Mouse (Mus musculus) c-Kit-negative CD71-positive TER-119-positive erythroid progenitor cells, embryonic 14.5 days (primary cell): Measurements from ENCODE around the gene Adm2.

Experiments
- DNase-seq: peaks from one replicate; pipeline ENCODE4 v3.0.0-alpha.2; 2013; ENCODE audit warnings: low read depth, low spot score

Adm2 gene

DNA sequence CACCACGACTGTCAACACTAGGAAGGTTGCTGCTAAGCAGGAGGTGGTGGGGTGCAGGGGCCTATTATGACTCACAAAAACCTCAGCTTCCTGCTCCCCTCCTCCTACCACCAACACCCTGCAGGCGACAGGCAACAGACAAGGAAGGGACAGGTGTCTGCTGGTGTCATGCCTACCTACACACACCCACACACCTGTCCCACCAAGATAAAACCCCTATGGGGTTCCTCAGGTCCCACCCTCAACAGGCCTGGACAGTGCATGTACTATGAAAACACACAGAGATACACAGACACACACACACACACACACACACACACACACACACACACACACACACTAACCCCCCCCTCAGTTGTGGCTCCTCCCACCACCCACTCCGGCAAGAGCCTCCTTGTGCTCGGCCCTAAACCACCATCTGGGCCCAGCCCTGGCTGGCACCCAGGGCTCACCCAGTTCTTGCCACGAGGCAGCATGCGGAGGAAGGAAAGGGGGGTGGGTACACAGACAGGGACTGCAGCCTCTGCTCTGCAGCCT is 12.5 kb upstream of the Adm2 start:
- no peak for DNase-seq

DNA sequence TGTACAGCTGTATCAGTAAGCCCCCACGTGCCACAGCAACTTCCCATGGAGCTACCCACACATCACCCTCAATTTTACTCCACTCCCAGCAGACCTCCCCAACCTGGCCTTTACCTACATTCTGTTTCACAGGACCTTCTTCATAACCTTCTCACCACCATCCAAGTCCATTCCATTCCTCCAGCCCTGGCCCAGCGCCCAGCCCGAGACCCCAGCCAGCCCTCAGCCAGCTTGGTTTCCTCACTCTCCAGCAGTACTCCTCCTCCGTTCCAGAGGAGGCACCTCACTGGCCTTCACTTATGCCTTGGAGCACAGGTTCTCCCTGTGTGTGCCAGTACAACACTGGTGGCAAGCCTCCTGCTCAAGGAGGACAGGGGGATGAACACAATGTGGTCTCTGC is 9.2 kb upstream of the Adm2 start:
- no peak for DNase-seq

DNA sequence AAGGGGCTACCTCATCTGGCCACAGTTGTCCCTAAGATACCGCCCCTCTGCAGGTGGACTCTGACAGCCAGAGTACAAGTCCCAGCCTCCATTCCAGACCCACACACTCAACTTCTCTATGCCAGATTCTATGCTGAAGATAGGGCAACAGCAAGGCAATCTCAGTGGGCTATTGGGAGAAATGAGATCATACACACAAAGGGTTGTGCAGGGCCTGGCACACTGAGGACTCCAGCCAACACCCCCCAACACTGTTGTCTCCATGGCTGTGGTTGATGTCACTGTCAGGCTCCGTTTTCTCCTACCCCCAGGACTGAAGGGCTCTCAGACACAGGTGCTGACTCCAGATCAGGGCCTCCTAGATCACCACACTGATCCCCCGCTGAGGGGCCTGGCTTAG is 8.4 kb upstream of the Adm2 start:
- DNase-seq = no peak

DNA sequence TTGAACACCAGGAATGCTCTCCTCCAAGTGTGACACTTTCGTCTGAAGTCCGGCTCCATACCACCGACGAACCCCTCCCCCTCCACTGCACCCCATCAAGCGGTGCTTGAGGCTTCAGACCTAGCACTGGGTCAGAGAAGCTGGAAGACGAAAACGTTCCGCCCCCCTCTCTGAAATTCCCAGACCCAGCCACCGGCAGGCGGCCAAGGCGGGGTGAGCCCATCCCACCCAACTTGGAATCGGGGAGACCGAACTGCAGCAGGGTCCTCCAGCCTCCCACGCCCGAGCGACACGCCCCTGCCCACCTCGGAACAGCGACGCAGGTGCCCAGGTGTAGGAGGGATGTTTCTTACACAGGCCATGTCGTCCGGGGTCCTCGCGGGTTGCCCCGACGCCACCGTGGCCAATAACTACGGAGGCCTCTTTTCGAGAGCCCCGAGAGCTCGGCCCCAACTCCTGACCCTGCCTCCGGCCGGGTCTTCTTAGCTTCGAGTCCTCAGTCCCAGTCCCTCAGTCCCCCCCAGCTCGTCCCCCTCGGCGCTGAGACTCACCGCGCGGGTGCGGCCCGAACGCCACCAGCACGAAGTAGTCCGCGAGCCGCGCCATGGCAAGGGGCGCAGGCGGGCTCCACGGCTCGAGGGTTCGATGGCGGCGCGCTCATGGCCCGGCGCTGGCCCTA is 7.9 kb upstream of the Adm2 start:
- no peak for DNase-seq

DNA sequence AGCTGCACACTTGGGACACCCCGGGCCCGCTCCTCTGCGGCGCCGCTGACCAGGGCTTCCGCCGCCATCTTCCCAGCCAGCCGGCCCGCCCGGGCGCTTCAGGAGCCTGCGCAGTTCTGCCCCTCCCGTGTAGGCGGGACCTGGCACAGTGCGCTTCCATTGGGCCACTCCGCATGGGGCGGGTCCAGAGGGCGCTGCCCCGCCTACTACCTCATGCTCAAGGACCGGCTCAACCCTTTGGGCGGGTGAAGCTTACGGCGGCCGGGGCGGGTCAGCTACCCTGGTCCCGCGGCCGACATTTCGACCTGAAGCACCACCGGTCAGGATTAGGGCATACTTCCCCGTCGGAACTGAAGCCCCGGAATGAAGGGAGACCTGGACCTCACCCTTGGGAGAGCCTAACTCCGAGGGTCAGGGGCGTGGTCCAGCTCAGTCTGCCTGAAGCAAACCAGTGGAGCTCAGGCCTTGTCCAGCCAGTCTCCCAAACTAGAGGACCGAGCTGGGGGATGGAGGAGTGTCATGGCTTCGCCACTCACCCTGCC is 7.3 kb upstream of the Adm2 start, which contains the start of gene Sbf1:
Gene Sbf1, minus strand, starts transcription at position 122 of the 542 bp plus-strand sequence.
- peak; percentile 92 for DNase-seq

DNA sequence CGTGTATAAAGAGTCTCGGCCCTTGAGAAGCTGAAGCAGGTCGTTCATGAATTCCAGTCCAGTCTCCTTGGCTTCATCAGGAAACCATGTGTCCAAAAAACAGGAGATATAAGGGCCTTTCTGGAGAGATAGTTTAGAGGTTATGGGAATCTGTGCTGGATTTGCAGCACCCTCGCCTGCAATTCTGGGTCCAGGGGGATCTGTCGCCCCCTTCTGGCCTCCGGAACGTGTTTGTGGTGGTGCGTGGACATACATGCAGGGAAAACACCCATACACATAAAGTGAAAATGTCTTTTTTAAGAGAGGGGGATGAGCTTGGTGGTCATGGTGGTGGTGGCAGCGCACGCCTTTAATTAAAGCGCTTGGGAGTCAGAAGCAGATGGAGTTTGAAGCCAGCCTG is 6.4 kb upstream of the Adm2 start:
- DNase-seq = no peak

DNA sequence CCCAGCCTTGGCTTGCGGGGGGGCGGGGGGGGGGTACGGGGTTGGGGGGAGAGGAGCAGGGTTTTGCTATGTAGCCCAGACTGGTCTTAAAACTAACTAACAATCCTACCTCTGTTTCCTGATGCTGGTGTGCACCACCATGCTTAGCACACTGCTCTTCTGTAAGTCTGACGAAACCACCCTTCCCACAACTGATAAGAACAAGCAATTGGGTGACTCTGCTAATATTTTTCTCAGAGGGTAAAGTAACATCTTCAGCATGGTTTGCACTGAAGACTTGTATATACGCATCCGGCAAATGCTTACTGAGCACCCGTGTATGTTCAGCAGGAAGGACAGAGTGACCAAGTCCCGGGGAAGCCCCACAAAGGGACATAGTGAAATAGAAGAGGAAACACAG is 1.3 kb upstream of the Adm2 start:
- no peak for DNase-seq

DNA sequence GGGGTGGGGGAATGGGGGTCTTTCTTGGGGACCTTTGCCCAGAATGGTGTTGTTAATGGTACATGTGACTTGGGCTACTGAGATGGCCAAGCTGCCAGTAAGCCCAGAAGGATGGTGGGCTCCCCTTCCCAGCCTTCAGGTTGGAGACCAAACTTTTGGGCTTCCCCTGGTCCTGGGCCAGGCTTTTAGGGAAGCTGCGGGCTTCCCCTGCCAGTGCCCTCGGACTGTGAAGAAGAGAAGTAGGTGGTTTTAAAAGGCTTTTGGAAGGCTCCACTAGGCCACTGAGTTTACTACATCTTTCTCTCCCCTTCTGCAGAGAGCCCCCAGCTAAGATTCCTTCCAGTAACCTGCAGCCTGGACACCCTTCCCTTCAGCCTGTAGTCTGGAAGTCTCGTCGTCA is 1.1 kb downstream of the Adm2 start:
- no peak for DNase-seq

DNA sequence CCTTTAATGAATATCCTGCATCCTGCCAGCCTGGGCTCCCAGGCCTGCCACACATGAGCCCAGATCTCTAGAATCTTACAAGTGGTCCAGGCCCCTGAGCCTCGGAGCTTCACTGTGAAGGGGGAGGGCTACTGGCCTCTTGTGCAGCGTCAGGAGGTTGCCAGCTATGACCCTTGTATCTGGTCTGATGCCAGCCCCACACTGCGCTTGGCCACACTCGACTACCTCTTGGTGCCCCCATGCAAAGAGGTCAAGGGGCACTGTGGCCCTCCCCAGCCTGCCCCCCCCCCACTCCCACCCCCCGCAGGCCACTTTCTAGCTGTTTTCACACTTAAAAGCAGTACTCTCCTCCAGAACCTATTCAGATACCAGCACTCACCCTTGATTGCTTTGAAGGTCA is 3.9 kb downstream of the Adm2 start:
- DNase-seq = no peak

DNA sequence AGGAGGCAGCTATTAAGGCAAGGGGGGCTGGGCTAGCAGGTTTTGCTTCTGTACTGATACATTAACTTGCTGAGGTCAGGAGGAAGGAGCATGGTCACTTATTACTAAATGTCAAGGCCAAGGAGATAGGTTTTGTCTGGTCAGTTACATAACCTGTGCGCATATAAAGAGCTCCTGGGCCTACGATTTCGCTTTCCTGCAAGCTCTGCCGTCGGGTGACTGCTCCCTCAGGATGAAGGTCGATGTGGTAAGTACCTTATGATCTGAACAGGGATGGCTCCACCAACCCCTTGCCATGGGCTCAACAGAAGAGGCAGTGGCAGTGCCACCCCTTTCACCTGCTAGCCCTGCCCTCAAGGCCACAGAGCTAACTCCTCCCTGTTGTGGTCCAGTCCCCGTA is 11.8 kb downstream of the Adm2 start, which contains the start of gene Miox:
Gene Miox, plus strand, starts transcription at position 128 of the 400 bp plus-strand sequence.
- no peak for DNase-seq

DNA sequence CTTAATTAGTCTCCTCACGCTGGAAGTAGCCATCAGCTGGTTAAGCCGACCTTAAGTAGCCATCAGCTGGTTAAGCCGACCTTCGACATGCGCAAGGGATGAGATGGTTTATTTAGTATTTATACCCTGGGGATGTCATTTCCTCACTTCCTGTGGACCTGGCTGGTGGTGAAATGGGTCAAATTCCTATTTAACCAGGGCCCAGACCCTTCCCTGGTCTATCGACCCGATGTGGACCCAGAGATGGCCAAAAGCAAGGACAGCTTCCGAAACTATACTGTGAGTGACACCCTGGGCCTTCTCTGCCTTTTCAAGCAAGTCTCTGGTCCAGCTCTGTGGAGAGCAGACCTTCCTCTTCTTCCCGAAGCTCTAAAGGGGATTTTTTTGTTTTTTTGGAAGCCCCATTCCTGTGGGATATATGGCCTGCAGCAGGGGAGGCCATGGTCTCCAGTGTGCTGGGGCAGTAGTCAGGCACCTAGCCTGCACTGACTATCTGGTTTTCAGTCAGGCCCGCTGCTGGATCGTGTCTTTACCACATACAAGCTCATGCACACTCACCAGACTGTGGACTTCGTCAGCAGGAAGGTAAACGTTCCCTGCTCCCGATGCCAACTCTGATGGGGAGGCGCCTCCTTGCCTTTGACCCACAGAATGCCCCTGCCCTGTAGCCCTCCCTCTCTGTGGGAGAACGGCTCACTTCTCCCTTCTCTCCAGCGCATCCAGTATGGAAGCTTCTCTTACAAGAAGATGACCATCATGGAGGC is 12.4 kb downstream of the Adm2 start:
- DNase-seq = no peak

DNA sequence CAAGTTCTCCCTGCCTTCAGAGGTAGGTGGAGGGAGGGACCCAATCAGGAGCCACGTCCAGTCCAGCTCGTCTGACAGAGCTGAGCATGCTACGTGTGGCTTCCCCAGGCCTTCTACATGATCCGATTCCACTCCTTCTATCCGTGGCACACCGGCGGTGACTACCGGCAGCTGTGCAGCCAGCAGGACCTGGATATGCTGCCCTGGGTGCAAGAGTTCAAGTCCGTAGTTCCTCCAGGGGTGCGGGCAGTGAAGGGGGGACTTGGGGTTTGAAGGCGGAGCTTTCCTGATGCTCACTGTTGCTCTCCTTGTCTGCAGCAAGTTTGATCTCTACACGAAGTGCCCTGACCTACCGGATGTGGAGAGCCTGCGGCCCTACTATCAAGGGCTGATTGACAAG is 13.9 kb downstream of the Adm2 start:
- DNase-seq = no peak

DNA sequence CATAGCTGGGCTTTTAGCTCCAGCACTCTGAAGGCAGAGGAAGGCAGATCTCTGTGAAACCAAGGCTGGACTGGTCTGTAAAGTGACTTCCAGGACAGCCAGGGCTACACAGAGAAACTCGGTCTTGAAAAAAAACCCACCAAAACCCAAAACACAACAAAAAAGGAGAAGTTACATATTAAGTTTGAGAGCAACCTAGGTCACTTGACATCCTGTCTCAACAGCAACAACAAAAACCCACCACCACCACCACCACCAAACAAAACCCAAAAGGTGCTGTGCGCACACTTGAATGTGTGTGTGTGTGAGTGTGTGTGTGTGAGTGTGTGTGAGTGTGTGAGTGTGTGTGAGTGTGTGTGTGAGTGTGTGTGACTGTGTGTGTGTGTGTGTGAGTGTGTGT is 17.2 kb downstream of the Adm2 start:
- no peak for DNase-seq

DNA sequence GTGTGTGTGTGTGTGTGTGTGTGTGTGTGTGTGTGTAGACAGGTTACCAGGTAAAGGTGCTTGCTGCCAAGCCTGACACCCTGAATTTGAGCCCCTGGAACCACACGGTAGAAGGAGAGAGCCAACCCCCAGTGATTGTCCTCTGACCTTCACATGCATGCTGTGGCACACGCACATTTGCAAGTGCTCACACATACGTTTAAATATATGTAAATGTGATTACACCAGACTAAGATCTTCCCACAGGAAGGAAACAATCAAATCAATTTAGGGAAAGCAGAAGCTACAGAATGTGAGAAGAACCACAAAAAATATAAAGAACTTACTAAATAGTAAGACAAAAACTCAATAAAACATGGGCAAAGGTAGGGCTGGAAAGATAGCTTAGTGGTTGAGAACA is 17.6 kb downstream of the Adm2 start:
- DNase-seq = no peak

DNA sequence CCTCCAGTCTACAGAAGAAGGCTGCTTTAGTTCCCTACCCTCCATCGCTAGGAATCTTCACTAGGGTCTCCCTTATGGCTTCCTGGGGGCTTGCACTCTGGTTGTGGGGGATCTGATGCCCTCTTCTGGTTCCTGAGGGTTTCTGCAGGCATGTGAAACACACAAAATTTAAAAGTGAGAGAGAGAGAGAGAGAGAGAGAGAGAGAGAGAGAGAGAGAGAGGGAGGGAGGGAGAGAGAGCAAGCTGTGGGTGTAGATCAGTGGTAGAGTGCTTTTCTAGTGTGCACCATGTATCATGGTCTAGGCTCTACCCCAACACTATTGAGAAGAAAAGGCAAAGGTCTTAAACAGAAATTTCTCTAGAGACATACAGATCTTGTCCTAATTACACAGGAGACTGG is 19.2 kb downstream of the Adm2 start:
- DNase-seq = no peak

DNA sequence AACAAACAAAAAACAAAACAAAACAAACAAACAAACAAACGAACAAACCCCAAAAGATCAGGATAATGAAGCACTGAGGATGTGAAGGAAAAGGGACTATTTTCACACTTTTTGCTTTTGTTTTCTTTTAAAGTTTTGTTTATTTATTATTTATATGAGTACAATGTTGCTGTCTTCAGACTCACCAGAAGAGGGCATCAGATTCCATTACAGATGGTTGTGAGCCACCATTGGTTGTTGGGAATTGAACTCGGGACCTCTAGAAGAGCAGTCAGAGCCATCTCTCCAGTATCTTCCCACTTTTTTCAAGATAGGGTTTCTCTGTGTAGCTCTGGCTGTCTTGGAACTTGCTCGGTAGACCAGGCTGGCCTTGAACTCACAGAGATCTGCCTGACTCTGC is 20.8 kb downstream of the Adm2 start:
- DNase-seq = no peak

DNA sequence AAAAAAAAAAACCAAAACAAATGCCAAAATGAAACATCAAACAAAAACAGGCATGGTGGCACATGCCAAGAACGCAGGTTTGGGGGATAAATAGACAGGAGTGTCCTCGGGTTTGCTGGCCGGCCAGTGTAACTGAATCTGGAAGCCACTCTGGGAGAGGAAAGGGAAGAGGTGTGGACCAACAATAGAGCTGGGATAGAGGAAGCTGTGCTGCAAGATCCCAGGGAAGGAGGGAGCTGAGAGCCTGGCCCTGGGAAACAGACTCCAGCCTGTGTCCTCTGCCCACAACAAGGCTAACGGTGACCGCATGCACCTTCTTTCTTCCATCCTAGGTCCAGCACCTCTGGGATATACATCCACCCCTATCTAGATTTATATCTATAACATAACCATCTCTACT is 27.9 kb downstream of the Adm2 start:
- DNase-seq = no peak

DNA sequence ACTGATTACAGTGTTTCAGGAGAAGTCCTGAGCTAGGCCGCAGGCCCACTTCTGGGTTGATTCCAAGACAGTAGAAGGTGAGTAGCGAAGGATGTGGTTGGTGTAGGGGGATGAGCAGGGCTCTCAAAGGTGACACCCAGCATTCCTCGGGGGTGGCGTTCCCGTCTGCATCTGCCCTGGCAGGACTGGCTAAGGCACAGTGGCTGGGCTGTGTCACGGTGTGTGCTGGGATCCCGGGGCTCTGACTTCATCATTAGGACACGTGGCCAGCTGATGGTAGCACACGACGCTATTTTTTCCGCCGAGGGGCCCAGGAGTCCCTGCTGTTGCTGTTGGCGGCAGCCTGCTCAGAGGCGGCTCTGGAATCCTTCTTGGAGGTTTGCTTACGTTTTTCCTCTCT is 28.8 kb downstream of the Adm2 start:
- DNase-seq = no peak

DNA sequence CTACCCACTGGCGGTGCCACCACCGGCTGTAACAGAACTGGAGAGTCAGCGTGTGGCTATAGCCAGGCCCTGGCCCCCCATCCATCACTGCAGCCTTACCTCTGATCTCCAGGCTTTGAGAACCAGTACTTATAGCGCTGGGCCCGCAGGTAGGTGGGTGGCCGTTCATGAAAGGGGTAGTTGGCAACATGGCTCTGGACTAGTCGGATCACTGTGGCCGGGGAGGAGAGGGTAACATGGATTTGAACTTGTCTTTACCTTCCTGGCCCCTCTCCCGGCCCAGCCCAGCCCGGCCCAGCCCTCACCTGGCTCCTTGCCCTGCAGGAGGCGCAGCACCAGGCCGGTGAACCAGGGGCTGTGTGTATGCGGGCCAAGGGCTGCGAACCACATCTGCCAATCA is 29.5 kb downstream of the Adm2 start:
- DNase-seq = no peak

DNA sequence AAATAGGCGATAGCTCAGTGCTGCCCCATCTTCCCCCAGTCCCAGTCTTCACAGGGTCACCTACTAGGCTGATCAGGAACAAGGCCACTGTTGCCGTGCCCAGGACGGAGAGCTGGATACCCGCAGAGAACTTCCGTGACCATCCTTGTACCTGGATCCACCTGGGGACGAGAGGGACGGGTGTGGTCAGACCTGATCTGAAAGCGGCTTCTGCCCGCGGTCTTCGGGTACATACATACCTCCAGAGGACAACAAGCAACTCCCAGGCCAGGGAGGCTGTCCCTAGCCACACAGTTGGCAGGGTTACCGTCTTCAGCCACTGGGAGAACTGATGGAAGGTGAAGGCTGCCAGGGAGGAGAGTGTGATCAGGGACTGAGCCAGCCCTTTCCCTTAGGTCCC is 30.3 kb downstream of the Adm2 start:
- DNase-seq = no peak

DNA sequence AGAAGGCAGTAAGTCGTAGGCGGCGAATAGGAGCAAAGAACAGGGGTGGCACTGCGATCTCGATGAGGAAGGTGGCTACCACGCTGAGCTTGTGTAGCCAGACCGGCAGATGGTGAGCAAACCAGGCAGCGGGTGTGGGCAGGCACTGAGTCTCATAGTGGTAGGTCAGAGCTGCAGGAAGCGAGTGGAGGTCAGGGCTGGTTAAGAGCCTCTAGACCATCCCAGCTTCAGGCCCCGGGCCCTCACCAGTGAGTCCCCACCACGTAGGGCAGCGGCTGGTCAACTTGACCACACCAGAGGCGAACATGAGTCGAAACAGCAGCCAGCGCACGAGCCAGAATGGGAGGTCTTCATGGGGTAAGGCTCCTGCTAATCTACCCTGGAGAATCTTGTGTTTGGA is 31.3 kb downstream of the Adm2 start:
- DNase-seq = no peak

DNA sequence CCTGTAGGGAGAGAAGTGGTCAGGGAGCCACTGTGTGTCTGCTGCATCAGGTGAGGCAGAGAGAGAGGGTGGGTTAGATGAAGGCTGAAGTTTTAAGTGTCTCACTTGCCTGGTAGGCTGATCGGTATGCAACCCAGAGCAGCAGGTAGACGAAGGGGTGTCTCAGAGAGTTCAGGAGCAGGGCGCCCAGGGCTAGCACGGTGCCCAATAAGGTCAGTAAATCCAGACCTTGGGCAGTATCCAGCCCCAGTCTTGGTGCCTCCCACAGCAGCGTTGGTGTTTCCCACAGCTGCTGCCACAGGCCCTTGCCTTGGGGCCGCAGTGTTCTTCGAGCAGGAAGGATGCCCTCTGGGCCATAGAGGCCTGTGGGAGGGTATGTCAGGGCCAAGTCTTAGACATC is 31.9 kb downstream of the Adm2 start:
- DNase-seq = no peak
